16 mouse cellular contexts compared by ENCODE assay signal in genomic region chrX:152168521-152168920, GRCm38 (mm10). TPM values are rescaled to one million over a fixed set of nuclear protein-coding genes. Genes with fewer than 3 reads are reported as not detected.
DNase-seq lines count a peak whose midpoint lies in the region; TF ChIP-seq lines count a peak whose summit lies in the region.
"Had no signal": no experiment of that assay in that cellular context is flagged by ENCODE, and none has a peak within 500 bp of the region (broad histone marks: within the 10 kb centered on the region; RNA-seq: fewer than 3 reads in every experiment).

No protein-coding gene starts in this region.

- no peaks in the 10 kb centered on the region for H3K79me2 ChIP-seq in macrophage (ENCODE audit: inconsistent target)

- intact Hi-C loops in gastrocnemius, adult 2 months (cut with DNase I) = no loop called here

- 62% methylated on average over 1 of the region's 1 CpGs for WGBS in lung, adult 2 months
- 44% methylated on average over 1 of the region's 1 CpGs for WGBS in macrophage (ENCODE audit: missing documents)

- H3K27ac ChIP-seq in gastrocnemius, adult 2 months = peak overlapping the region; percentile 24; the same call in 1 of the 2 replicates
- peak overlapping the region; percentile 43 for H3K27ac ChIP-seq in macrophage
- H3K27ac ChIP-seq: forebrain, embryonic 15.5 days; hindbrain, embryonic 10.5 days; neural tube, embryonic 13.5 days; stomach, embryonic 15.5 days had no signal

- no peaks in the 10 kb centered on the region for H3K36me3 ChIP-seq in macrophage (ENCODE audit: inconsistent target)
- H3K36me3 ChIP-seq: forebrain, embryonic 15.5 days; G1E; hindbrain, embryonic 10.5 days; neural tube, embryonic 13.5 days; stomach, embryonic 15.5 days had no signal

- no peak overlapping the region for H3K4me3 ChIP-seq in gastrocnemius, adult 2 months
- H3K4me3 ChIP-seq in lung, adult 2 months (replicated peaks; ENCODE audit: extremely low read depth, low read depth, low read length) = no peak overlapping the region
- no peak overlapping the region for H3K4me3 ChIP-seq in macrophage (ENCODE audit: inconsistent target)
- H3K4me3 ChIP-seq: forebrain, embryonic 15.5 days; hindbrain, embryonic 10.5 days; neural tube, embryonic 13.5 days; stomach, embryonic 15.5 days had no signal

- peaks cover 19% of the 10 kb centered on the region for H3K4me1 ChIP-seq in lung, adult 2 months (ENCODE audit: control insufficient read depth, insufficient read depth, low read length)
- H3K4me1 ChIP-seq: stomach, embryonic 15.5 days had no signal

- TF ChIP-seq POLR2A in lung, adult 2 months (IDR thresholded peaks at IDR 0.05; ENCODE audit: borderline replicate concordance, extremely low read depth, low read depth, low read length) = no peak

- TF ChIP-seq CTCF in gastrocnemius, adult 2 months (IDR thresholded peaks at IDR 0.05) = no peak
- no peak for TF ChIP-seq CTCF in lung, adult 2 months (IDR thresholded peaks at IDR 0.05; ENCODE audit: insufficient read depth, low read length)

- DNase-seq in gastrocnemius, adult 2 months = peak; percentile 42
- DNase-seq in gastrocnemius, adult 8-10 months (ENCODE audit: low spot score in 2 of 2) = no peak
- peak; percentile 42 for DNase-seq in kidney, adult 18-20 months
- DNase-seq in kidney, adult 9 months = no peak
- DNase-seq in lung, postnatal 14 days = peak; percentile 37
- no peak for DNase-seq in lung, adult 2 months
- DNase-seq in liver = no peak
- DNase-seq: layer of hippocampus, postnatal 36 days; right cerebral cortex, postnatal 14 days; thymus, adult 2 months had no signal

RNA-seq across cellular contexts. Expression of gene Iqsec2, which starts 24.5 kb away (rescaled TPM):
- 10 to 100 TPM; 12.5 to 33.5 TPM for total RNA-seq in gastrocnemius, adult 2 months (2021)
- total RNA-seq in gastrocnemius, adult 8-10 months (2022) = 10 to 100 TPM; 13.0 to 24.4 (median 16.3) TPM
- polyA plus RNA-seq in lung, adult 2 months (2012; rRNA removed) = 19.7 and 27.4 TPM in 2 replicates
- total RNA-seq in macrophage (2018; cell fraction: chromatin; rRNA removed) = 100 to 1,000 TPM in 10 of 26 experiments, 10 to 100 TPM in 16; 40.4 to 192 (median 90.7) TPM
- 10 to 100 TPM; 33.2 to 70.2 (median 48.0) TPM for total RNA-seq in macrophage (2018; cell fraction: cytosol; rRNA removed)
- total RNA-seq in macrophage (2018; cell fraction: nucleus; rRNA removed) = 100 to 1,000 TPM in 2 of 26 experiments, 10 to 100 TPM in 24; 48.3 to 198 (median 75.5) TPM
- 26.0 to 39.1 TPM (median 29.2 TPM) in 3 replicates for polyA plus RNA-seq in macrophage (2018)

Comparison
In these comparisons a context has a peak if more than half of its experiments do, and no peak if none do; other contexts are left out.
1. DNase-seq: peak in gastrocnemius, adult 2 months (single experiment), kidney, adult 18-20 months (single experiment) and lung, postnatal 14 days (single experiment); none in gastrocnemius, adult 8-10 months (0 of 2), kidney, adult 9 months (single experiment), lung, adult 2 months (single experiment) and liver (single experiment).